Mouse (Mus musculus) liver, adult 2 months (tissue): ENCODE data around the gene Kcnk13.

Experiments used
- CTCF ChIP-seq: fragments of 200-500 bp; IDR thresholded peaks from 2 replicates; pipeline ENCODE4 v1.5.1; 2011; ENCODE audit warnings: low read depth, low read length, control low read depth
- POLR2A ChIP-seq: fragments of 200-500 bp; IDR thresholded peaks from 2 replicates; pipeline ENCODE4 v1.6.1; 2011; ENCODE audit warnings: low read length, control low read depth; ENCODE audit not compliant: insufficient read depth; ENCODE audit errors: extremely low read depth

GRCm38 (mm10) chr12:99966116-99966770 is 1.9 kb downstream of the Kcnk13 start:
- no peak for TF ChIP-seq CTCF
- TF ChIP-seq POLR2A, result no peak
